Mouse (Mus musculus) midbrain, embryonic 16.5 days (tissue): ENCODE data around the gene Ptprn2. TPM values are rescaled to one million over a fixed set of nuclear protein-coding genes. Genes with fewer than 3 reads are reported as not detected.

Experiments
- microRNA counts: library from miRNA; unstranded; fragments of <30 nt; microRNA quantifications from one replicate; lab custom pipeline; 2016
- microRNA-seq: library from miRNA; unstranded; fragments of <30 nt; microRNA quantifications from one replicate; pipeline ENCODE4, GENCODE M21; 2017
- polyA plus RNA-seq: library from polyadenylated mRNA; unstranded; fragments of >200 nt; fragmentation: Nextera tagmentation; extraction: Ambion mirVana; gene quantifications from 2 replicates; pipeline ENCODE4 v1.2.1, GENCODE M21; 2015

Gene Ptprn2
- polyA plus RNA-seq, 1 experiment from 2014 or later, result 15.6 TPM

MicroRNA genes within 50 kb of the gene (microRNA counts, 519-probe panel; counts per million panel counts)
- 3,075 counts per million, percentile 89 among the panel's probes with 10 or more counts for microRNA mmu-miR-153 (lab: Ali Mortazavi, UCI)

Small RNAs within 50 kb of the gene (microRNA-seq; reads per million reads assigned to microRNA genes)
- gene Mir153, result 6,514 reads per million, percentile 94 among the genes with 10 or more reads in this experiment

Other genes with a start within 250 kb of the Ptprn2 start
- 20.8 and 21.1 TPM in 2 replicates for gene Wdr60, start 222.7 kb upstream of the Ptprn2 start, polyA plus RNA-seq
- gene Gm11027, start 210.3 kb upstream of the Ptprn2 start, polyA plus RNA-seq, result not detected in 2 replicates
- 12.0 and 12.1 TPM in 2 replicates for gene Esyt2, start 204.5 kb upstream of the Ptprn2 start, polyA plus RNA-seq
- gene Ncapg2, start 80.3 kb upstream of the Ptprn2 start, polyA plus RNA-seq, result 6.2 and 8.9 TPM in 2 replicates